Mouse (Mus musculus) erythroblast, adult 5-6 weeks (primary cell): ENCODE measurements around the gene Cdh4. TPM values are rescaled to one million over a fixed set of nuclear protein-coding genes. Genes with fewer than 3 reads are reported as not detected.

Source experiments
- ATAC-seq: replicated peaks from 2 replicates; pipeline ENCODE4 v1.8.0; 2016; ENCODE audit warnings: moderate number of reproducible peaks, mild to moderate bottlenecking, moderate TSS enrichment, inconsistent platforms; ENCODE audit not compliant: poor library complexity, low FRiP score, severe bottlenecking
- total RNA-seq, 2 experiments: library from RNA; stranded (forward) in 1 of 2; stranded (reverse) in 1 of 2; fragments of 150-400 nt in 1 of 2; fragments of 200-764, 138-1000 nt in 1 of 2; gene quantifications; 2 replicates each; pipeline versions ENCODE4 v1.2.3 to v1.2.4; 2015 to 2017; ENCODE audit warnings: low replicate concordance in 2 of 2

Cdh4 gene
- total RNA-seq, 2 experiments from 2014 or later: not detected

- ATAC-seq: no peak
Measured at GRCm38 (mm10) chr2:179459606-179460005, 17.4 kb downstream of the Cdh4 start.

DNA sequence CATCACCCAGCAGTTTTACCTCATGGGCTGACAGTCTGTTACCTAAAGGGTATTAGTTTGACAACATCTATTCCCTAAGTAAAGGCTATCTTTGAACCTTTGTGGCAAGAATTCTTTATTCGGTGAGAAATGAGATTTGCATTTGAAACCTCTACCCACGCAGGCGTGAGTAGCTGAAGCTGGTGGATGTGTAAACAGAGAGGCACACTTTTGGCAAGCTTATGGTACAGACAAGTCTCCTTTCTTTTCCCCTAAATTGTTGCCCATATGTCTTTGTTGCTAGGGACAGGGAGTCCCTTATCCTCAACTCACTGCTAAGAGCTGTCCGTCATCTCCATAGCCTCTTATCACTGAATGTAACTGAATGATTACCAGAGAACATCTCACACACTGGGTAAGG lies 21.3 kb downstream of the Cdh4 start:
- no peak for ATAC-seq

- no peak for ATAC-seq
Measured at GRCm38 (mm10) chr2:179467839-179468445, 25.7 kb downstream of the Cdh4 start.

DNA sequence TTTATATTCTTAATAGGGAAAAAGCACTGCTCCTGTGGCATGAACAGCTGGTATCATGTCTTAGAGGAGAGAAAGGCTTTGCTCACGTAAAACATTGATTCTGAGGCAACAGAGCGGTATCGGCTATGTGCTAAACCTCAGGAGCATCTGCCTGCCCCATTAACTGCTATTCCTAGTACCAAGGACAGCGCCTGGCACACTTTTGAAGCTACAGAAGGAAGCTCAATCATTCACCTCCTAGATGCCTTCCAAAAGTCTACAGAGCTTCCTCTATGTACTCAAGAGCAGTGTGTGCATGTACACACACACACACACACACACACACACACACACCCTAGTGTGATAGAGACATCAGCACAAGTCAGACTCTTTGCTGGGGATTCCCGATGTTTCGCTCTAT lies 34.4 kb downstream of the Cdh4 start:
- ATAC-seq: no peak

DNA sequence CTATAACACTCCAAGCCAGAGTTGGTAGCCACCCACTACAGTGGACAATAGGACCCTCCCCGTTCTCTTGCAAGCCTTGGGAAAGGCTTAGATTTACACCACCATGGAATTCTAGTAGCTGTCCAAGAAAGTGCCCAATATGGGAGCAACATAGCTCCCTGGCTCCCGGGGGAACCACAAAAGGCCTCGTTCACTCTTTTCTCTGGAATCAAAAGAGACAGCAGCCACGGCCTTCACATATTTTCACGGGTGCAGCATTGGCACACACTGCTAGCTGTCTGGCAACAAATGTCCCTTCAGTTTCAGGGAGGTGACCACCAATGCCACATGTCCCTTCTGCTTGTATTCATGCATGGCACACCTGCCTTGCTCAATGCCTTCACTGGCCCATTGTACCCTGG lies 38.6 kb downstream of the Cdh4 start:
- ATAC-seq: no peak

DNA sequence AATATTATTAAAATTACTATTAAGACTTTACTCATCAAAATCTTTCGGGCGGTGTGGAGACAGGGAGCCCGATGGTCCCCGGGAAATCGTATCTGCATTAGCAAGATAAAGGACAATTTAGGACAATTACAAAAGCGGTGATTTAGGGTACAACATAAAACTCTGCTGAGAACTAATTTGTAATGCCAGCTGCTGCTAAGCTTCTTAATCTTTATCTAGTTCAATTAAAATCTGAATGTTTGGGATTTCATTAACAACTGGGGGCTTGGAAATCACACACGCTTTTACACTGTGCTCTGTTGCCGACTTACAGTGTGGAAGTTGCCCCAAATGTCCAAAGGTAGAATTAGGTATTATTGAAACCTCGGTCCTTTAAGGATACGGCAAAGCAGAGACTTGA lies 39.1 kb downstream of the Cdh4 start:
- no peak for ATAC-seq

DNA sequence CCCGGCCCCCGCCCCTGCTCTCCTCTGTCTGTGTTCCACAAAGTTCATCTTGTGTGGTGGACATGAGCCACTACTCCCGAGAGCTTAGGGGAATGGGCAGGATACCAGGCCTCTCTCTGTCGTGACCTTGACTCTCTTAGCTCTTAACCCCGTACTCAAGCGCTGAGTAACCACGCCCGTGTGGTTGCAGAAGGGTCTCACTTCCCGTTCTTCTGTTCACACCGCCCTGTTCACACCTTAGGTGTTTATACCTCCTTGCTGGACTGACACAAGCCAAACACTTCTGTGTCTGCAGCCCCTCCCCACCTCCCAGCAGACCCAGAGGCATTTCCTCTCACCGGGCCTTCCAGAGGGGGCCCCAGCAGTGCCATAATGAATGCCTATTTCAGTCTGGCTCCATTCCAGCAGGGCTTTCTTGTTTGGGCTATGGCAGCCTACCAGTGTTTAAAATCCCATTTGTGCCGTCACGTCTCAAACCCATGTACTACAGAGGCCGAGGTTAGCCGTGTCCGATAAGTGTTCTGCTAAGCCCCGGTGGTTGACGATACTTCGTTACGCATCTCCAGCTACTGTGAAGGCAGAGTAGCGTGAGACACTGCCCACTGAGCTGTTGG lies 46.4 kb downstream of the Cdh4 start:
- no peak for ATAC-seq

GRCm38 (mm10) chr2:179491891-179492290 lies 49.7 kb downstream of the Cdh4 start:
- ATAC-seq: no peak

- no peak for ATAC-seq
Measured at GRCm38 (mm10) chr2:179494276-179494675, 52.0 kb downstream of the Cdh4 start.

DNA sequence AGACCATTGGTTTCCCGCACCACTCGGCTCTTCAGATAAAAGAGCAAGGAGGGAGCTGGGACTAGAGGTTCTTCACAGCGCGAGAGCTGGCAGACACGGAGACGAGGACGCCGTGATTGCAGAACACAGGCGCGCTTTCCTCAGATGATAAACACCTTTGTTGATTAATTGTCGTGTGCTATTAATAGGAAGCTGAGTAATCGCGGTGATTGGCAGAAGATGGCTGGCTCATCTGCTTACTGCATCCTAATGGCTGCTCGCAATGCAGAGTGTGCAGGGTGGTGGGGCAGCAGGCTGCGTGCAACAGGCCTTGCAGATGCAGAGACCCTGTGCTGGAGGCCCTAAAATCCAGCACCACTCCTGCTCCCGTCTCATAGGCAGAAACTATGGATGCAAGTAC lies 68.2 kb downstream of the Cdh4 start:
- ATAC-seq: no peak

GRCm38 (mm10) chr2:179516559-179516958 lies 74.3 kb downstream of the Cdh4 start:
- ATAC-seq: no peak

- no peak for ATAC-seq
Measured at GRCm38 (mm10) chr2:179518456-179519032, 76.3 kb downstream of the Cdh4 start.

GRCm38 (mm10) chr2:179519161-179519560 lies 76.9 kb downstream of the Cdh4 start:
- ATAC-seq: no peak

GRCm38 (mm10) chr2:179519931-179520330 lies 77.7 kb downstream of the Cdh4 start:
- no peak for ATAC-seq

DNA sequence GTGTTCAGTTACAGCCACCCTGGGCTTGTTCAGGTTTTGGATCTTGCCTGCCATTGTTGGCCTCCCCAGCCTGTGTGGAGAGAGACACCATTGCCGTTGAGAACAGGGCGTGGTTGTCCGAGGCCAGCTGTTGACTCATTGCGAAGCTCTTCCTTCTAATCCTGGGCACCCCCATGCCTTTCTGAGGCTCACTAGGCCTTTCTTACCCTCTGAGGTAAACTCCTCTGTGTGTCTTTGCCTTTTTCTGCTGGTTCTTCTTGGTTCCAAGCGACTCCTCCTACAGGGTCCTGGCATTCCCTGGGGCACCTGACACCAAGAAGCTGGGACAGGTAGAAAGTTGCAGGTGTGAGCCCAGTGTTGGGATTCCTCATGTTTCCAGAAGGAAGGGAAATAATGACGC lies 78.7 kb downstream of the Cdh4 start:
- ATAC-seq: no peak

- ATAC-seq: no peak
Measured at GRCm38 (mm10) chr2:179521444-179521843, 79.2 kb downstream of the Cdh4 start.

DNA sequence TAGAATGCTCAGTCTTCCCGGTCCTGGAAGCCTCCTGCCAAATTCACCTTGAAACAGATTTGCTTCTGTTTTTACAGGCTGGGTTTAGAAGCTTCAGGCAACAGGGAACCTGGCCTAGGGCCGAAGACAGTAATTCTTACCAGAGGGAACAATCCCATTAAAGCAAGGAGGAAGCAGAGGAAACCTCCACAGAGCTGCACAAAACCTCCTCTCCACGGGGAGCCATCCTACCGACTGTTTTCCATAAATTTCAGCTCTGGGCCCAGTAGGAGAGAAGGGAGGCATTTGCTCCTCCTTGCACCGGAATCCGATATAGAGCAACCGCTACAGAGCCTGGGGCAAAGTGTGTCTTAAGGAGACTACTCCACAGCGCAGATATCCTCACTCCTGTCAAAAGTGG lies 79.9 kb downstream of the Cdh4 start:
- no peak for ATAC-seq

DNA sequence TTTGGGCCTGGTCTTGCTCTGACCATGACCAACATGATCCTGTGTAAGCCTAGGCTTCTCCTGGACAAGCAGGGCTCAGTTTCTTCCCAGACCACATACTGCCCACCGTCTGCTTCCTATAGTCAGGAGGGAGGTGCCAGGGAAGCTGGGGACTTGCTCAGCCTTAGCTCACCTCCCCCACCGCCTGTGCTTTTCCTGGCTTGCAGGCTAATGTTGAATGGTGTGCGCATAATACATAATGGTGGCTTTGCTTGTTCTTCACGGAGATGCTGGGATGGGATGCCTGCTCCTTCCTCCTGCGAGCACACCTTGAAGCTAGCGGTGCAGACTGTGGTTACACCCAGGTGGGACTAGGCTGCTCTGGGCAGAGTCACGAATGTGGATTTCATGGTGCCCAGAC lies 84.7 kb downstream of the Cdh4 start:
- ATAC-seq: no peak

- ATAC-seq: no peak
Measured at GRCm38 (mm10) chr2:179530436-179531040, 88.3 kb downstream of the Cdh4 start.

GRCm38 (mm10) chr2:179533196-179533595 lies 91.0 kb downstream of the Cdh4 start:
- no peak for ATAC-seq

- ATAC-seq: no peak
Measured at GRCm38 (mm10) chr2:179533881-179534280, 91.7 kb downstream of the Cdh4 start.
